Mouse (Mus musculus) R1 (cell line): ENCODE data around the gene Cd44.

Experiments
- DNase-seq: peaks from one replicate; pipeline ENCODE4 v3.0.0-alpha.2; 2018; ENCODE audit warnings: low read depth, low spot score

The Cd44 gene

GRCm38 (mm10) chr2:102913833-102914545, 12.5 kb upstream of the Cd44 start:
- DNase-seq, result no peak

GRCm38 (mm10) chr2:102912951-102913350, 11.5 kb upstream of the Cd44 start:
- DNase-seq, result no peak

- DNase-seq, result no peak
Observed at GRCm38 (mm10) chr2:102912469-102912868, 11.0 kb upstream of the Cd44 start.

- DNase-seq, result no peak
Observed at GRCm38 (mm10) chr2:102909403-102909802, 7.9 kb upstream of the Cd44 start.

GRCm38 (mm10) chr2:102905604-102906003, 4.1 kb upstream of the Cd44 start:
- DNase-seq, result no peak

GRCm38 (mm10) chr2:102901828-102902223, 361 bp upstream of the Cd44 start:
- DNase-seq, result no peak

GRCm38 (mm10) chr2:102900230-102900721, 1.2 kb downstream of the Cd44 start:
- no peak for DNase-seq

- DNase-seq, result no peak
Observed at GRCm38 (mm10) chr2:102899238-102899637, 2.2 kb downstream of the Cd44 start.

- no peak for DNase-seq
Observed at GRCm38 (mm10) chr2:102898585-102898984, 2.9 kb downstream of the Cd44 start.

GRCm38 (mm10) chr2:102896154-102896553, 5.3 kb downstream of the Cd44 start:
- DNase-seq, result no peak

GRCm38 (mm10) chr2:102895197-102895596, 6.3 kb downstream of the Cd44 start:
- DNase-seq, result no peak

GRCm38 (mm10) chr2:102894785-102895184, 6.7 kb downstream of the Cd44 start:
- DNase-seq, result no peak

GRCm38 (mm10) chr2:102888688-102889225, 12.7 kb downstream of the Cd44 start:
- DNase-seq, result peak; percentile 37

GRCm38 (mm10) chr2:102887137-102887536, 14.3 kb downstream of the Cd44 start:
- DNase-seq, result no peak

- DNase-seq, result no peak
Observed at GRCm38 (mm10) chr2:102886306-102886935, 15.0 kb downstream of the Cd44 start.

GRCm38 (mm10) chr2:102882597-102883272, 18.7 kb downstream of the Cd44 start:
- DNase-seq, result no peak

- no peak for DNase-seq
Observed at GRCm38 (mm10) chr2:102882004-102882588, 19.4 kb downstream of the Cd44 start.

GRCm38 (mm10) chr2:102878513-102878912, 23.0 kb downstream of the Cd44 start:
- no peak for DNase-seq

- no peak for DNase-seq
Observed at GRCm38 (mm10) chr2:102877463-102877862, 24.0 kb downstream of the Cd44 start.

- no peak for DNase-seq
Observed at GRCm38 (mm10) chr2:102876141-102876540, 25.3 kb downstream of the Cd44 start.

GRCm38 (mm10) chr2:102873848-102874247, 27.6 kb downstream of the Cd44 start:
- DNase-seq, result peak; percentile 49

GRCm38 (mm10) chr2:102873194-102873593, 28.3 kb downstream of the Cd44 start:
- DNase-seq, result no peak
